Mouse (Mus musculus) left cerebral cortex, adult 11 months (tissue): ENCODE data around the gene Cybrd1.

ENCODE experiments used
- DNase-seq: peaks from one replicate; pipeline ENCODE4 v3.0.0; 2022; ENCODE audit warnings: low spot score

Cybrd1 gene

DNA sequence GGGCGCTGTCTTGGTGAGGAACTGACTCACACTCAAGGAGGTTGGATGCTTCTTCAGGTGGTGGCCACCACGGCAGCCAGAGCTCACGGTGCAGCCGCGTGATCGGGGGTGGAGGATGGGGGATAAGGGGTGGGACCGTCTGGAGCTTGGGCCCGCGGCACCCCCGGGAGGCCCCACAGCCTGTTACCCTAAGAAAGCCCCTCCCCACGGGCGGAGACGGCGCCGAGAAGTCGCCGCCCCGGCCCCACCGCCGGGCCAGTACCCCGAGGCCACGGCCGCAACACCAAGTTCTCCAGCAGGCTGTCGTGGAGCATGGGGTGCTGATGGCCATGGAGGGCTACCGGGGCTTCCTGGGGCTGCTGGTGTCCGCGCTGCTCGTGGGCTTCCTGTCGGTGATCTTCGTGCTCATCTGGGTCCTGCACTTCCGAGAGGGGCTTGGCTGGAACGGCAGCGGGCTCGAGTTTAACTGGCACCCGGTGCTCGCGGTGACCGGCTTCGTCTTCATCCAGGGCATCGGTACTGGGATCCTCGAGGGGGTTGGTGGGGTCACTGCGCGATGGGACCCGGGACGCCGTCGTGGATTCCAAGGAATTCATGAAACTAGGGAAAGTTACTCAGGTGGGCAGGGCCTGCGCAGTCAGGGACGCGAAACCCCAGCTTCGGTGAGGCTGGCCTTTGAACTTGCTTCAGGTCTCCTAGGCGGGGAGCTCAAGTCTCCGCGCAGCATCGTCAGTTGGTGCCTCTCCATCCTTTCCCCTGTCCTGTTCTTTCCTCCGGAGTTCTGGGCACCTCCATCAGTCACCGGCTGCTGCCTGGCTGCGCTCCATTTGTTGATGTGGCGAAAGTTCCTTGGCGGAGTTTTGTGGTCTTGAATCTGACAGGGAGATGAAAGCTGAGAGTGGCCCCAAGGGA lies at the start of gene Cybrd1:
Gene Cybrd1, plus strand, starts transcription at position 127 of the 912 bp plus-strand sequence.
- DNase-seq = no peak

DNA sequence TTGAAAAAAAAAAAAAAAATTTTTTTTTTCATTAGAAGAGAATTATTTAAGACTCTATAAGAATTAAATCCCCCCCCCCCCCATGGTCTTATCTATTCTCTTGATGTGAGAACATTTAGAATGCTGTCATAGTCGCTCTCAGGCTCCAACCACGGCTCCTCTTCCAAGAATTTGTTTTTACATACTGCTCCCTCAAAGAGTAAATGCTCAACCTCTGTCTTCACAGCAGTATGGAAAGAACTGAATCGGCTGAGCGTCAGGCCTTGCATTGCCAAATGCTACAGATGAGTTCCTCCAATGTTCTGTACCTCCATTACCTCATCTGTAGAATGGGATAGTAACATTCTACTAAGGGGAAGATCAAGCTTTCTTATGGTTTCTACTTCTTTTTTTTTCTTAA lies 46.1 kb upstream of the Cybrd1 start:
- no peak for DNase-seq

DNA sequence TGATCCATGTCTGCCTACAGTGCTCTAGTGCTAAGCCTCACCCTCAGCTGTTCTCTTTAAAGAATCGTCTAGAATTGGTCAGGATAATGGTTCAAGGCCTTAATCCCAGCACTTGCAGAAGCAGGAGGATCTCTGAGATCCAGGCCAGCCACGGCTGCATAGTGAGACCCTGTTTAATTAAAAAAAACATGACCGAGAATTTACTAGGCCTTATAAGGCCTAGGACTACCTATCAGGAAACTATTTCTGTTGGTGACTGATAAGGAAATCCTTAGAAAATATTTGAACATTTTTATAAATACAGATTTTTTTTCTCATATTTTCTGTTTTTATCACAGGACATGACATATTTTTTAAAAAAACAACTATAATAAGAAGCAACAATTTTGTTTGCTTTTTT lies 44.4 kb upstream of the Cybrd1 start:
- DNase-seq = no peak

DNA sequence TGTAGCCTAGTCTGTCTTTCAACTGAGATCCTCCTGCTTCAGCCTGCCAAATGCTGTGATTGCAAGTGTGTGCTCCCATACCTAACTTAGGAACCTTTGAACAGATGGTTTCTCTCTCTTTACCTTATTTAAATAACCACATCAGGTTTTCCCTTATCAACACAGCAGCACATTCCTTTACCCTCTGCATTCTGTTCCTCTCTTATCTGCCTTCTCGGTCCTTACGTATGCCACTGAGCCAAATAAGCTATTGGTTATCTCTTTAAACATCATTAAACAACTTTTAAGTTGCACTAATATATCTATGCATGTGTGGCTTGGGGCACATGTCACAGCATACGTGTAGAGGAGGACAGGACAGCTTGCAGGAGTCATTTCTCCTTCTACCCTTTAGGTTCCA lies 43.9 kb upstream of the Cybrd1 start:
- no peak for DNase-seq

DNA sequence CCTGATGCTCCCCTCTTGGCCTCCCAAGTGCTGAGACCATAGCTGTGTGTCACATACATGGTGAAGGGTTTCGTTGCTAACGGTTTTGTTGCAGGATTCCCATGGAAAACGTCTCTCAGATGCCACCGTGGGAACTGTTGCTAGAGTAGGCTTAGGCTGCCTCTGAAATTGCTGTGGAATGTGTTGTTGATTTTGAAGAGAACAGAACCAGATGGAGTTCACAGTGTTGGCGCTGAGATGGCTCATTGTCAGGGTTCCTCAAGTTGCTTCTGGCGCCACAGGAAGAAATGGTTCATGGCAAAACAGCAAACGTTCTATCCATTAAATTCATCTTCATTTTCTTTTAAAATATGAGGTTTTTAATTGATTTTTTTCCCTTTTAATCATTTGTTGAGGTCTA lies 35.3 kb upstream of the Cybrd1 start:
- no peak for DNase-seq

DNA sequence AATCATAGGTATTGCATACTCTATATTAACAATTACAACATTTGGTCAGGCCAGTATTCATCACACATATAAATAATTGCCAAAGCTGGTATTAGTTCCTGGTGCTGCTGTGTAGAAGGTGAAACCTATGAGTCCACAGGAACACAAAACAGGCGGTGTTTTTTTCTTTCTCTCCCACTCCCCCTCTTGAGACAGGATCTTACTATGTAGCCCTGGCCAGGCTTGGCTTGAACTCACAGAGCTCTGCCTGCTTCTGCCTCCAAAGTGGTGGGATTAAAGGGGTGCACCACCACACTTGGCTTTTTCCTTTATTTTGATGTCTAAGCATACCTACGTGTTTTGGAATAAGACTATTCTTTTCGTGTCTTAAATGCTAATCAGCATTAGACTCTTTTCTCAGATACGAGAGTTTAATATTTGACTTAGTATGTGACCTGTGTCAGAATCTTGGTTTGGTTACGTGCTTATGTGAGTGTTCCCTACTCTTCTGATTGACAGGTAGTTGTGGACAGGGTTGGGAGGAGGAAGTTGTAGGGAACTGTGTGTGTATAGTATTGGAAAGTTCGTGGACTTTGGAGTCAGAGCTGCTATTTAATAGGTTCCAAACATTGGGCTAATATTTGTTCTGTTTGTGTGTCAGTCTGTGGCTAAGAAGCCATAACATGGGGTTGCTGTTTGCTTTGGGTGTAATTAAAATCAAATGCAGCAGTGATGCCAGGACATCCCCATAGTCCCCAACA lies 34.1 kb upstream of the Cybrd1 start:
- no peak for DNase-seq

DNA sequence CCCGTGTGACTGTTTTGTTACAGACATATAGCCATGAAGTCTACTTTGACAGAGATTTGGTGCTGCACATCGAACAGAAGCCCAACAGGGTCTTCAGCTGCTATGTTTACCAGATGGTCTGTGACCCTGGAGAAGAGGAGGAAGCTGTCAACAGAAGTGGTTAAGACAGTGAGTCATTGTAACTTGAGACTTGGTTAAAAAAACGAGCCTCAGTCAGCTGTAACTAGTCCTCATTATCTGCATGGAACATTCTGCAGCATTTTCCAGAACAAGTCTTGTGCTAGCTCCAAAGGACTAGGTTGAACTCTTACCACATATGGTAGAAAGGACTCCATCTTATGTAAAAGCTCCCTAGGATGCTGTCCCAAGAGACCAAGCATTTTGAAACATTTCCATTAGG lies 28.0 kb upstream of the Cybrd1 start:
- DNase-seq = no peak

DNA sequence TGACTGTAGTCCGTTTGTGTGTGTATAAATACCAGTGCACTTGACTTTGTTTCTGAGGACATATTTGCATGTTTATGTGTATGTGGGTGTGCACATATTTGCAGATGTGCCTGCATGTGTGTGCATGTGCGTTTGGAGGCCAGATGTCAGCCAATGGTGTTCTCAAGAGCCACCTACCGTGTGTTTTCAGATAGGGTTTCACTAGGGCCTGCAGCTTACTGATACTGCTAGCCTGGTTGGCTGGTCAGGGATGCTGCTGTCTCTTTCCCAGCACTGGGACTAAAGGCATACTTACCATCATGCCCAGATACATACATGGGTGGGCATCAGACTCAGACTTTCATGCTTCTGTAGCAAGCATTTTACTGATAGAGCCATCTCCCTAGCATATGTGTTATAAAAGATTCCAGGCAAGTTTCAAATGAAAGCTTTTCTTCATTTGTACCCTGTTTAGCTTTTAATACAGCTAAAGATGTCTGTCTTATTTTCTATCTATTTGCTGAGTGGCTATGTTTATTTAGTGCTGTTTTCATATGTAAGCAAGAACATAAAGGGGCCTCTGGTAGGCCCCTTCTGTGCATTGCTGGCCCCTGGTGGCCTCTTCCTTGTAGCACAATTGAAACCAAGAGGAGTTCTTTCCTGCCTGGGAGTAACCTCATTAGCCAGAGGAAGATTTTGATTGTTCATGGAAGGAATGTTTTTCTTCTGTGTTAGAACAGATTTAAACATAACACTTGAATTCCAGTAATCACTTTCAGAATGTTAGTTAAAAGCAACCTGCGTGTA lies 26.9 kb upstream of the Cybrd1 start:
- no peak for DNase-seq

DNA sequence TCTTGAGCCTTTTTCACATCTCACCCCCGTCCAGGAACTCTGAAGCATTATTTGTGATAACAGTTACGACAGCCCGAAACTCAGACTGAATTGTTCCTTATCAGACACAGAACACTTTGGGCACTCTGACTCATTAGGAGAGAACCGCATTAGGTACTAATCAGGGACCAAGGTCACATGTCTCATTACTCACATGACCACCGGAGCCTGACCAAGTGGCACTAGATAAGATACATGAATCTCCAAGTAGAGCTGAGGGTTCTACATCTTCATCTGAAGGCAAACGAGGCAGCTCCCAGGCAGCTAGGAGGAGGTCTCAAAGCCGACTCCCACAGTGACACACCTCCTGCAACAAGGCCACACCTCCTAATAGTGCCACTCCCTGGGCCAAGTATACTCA lies 21.6 kb upstream of the Cybrd1 start:
- no peak for DNase-seq

DNA sequence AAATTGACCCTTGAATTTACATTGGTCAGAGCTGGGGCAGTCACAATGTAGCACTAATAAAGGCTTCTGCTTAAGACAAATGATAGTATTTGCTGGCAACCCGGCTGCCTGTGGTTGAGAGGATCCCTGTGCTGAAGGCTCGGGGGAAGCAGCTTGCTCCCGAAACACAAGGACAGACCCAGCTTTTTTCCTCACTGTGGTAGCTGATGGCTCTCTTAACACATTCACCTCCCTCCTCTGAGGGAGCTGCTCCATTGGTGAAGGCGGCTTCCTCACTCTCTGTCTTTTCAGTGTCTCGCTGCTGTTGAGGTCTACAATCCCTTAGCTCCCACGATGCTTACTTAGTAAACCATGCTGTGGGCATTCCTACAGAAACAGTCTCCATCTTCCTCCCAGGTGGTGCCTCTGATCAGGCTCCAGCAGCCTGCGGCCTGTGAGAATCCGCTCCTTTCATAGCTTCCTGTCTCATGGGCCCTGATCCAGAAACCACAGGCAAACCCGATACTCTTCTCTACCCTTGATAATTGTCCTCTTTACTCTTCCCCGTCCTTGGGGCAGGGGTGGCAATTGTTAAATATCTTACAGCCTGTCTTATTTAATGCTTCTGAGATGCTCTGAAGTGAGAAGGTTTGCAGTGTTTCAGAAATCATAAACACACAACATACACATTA lies 15.0 kb upstream of the Cybrd1 start:
- no peak for DNase-seq

DNA sequence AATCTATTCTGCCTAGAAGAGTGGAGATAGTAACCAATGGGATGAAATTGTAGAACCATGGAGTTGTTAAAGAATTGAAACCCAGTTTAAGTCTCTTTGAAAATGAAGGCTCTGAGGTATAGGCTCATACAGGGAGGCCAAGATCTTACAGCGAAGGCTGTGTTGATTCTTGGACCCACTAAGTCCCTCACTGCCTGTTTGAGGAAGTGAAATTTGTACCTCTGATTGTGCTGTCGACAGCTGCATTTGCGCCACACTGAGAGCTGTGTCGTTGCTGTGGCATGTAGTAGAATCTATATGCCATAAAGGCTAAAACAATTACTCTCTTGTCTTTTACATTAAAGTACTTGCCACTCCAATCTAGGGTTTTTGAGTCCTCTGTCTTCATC lies 14.4 kb upstream of the Cybrd1 start:
- DNase-seq = no peak

DNA sequence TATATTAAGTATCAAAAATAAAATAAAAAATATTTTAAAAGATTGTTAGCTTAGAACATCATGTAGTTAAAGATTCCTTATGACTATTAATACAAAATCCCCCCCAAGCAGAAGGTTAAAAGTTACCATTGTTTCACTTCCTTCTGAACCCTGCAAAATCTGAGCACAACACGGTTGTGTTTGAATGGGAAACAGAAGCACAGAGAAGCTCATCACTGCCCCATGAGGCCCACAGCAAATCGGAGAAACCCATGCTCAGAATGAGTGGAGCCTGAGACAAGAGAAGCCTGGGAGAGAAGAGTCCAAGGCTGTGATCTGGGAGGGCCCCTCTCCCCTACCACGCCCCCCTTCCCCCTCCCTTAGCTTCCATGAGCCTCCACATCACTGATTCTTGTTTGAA lies 13.0 kb upstream of the Cybrd1 start:
- no peak for DNase-seq

DNA sequence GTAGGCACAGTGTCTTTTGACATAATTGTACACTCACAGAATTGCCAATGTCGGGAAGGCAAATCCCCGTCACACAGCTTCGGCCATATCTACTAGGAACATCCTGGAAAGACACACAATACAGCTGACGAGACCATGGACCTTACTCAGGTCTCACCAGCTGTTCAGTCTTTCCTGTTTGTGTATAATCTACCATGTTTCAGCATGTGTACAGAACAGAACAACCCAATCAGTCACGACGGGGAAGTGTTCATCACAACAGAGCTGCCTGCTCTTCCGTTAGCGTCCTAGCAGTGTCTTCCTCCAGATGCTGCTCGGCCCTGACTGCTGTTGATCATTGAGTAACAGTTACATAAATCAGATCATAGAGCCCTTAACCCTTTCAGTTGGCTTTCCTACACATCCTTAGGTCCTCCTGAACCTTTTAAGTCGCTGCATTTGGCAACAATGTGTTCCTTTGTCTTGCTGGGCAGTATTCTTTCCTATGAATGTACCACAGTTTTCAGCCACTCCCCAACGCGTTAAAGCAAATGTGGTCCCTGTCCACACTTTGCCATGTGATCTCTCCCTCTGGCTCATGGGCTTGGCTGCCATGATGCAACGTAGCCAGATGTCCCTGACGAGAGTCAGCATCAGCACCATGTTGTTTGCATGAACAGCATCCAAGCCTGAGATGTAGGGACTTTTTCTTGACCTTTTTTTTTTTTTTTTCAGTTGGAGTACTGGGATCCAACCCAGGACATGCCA lies 12.1 kb upstream of the Cybrd1 start:
- DNase-seq = no peak

DNA sequence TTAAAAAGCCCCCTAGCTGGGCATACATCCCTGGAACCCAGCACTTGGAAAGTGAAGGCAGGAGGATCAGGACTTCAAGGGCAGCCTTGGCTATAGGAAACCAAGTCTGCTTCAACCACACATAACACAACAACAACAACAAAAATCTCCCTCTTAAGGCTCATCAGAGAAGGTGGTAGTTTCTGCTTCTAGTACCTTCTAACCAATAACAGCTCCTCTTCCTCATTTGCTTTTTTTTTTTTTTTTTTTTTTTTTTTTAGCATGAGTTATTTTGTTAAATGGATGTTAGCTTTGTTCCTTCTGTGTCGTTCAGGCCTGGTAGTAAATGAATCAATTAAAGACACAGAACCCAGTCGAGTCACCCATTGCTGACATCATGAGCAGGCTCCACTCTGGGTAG lies 10.5 kb upstream of the Cybrd1 start:
- DNase-seq = no peak

DNA sequence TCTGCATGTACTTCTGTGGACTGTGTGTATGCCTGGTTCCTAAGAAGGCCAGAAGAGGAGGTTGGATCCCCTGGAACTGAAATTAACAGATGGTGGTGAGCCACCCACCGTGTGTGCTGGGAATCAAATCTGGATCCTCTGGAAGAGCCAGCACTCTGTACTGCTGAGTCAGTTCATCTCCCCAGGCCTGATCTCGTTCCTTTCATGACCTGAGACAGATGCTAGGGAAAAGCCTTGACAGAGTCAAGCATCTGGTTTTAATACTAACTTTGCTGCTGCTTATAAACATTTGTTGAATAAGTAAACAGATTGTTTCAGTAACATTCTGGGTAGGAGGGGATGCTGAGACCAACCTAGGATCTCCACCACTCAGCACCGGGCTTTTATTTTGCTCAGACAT lies 9.2 kb upstream of the Cybrd1 start:
- no peak for DNase-seq

DNA sequence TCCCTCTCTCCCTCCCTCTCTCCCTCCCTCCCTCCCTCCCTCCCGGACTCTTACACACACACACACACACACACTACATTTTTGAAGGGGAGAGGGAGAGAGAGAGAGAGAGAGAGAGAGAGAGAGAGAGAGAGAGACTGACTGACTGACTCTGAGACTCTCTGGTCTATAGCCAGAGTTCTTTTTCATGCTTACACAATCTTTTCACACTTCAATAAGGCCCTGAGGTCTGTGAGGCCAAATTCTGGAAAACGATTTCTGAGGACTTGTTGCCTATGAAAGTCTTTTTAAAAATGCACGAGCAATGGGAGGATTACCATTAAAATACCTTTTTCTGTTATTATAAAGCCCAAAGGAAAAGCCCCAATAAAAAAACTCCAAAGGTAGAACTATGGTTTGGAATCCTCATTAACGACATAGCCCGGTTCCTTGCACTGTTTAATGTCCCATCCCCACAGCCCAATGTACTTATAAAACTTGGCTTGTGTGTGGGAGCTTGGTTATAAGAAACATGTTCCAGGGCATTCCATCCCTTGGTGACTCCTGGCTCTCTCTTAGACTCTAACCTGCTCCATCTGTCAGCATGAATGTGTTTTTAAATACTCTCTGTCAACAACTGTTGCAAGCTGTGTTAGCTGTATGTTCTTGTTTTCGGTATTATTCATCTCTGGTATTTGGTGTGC lies 4.1 kb upstream of the Cybrd1 start:
- no peak for DNase-seq

DNA sequence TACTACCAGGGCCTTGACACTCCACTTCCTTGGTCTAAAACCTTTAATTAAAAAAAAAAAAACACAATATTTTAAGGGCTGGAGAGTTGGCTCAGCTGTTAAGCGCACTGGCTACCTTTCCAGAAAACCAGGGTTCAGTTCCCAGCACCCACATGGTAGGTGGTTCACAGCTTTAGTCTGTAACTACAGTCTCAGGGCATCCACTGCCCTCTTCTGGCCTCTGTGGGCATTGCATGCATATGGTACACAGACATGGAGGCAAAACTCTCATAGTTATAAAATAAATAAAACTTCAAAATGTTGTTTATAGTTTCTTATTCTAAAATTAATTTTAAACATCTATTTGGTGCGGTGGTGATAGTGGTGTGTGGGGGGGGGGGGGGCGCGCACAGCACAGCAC lies 1.6 kb upstream of the Cybrd1 start:
- no peak for DNase-seq

DNA sequence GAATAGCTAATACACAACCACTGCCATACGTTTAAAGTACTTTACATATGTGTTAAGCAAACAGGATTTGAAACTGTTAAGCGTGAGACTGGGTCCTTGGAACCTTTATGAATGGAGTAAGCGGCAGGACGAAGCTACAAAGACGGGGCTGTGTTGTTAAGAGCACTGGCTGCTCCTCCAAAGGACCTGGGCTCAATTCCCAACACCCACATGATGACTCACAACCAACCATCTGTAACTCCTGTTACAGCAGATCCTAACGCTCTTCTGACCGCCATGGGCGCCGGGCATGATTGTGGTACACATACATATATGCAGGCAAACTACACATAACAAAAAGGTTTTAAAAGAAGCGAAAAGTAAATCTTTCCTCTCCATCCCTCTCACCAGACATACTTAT lies 3.1 kb downstream of the Cybrd1 start:
- DNase-seq = no peak

DNA sequence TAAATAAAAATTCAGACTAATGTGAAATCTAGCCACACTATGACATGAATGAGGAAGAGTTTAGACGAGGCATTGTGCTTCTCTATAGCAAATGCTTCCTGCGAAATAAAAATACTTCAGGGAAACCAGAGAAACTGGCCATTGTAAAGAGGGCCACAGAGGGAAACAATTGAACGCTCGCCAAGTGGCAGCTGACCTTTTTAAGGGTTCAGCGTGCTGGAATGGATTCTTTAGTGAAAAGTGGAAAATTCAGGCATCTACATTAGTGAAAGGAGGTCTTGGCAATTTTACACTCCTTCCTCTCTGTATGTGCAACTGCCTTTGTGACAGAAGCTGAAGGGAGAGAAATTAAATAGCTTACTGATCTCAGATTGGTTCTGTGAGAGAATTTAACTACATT lies 3.7 kb downstream of the Cybrd1 start:
- no peak for DNase-seq

DNA sequence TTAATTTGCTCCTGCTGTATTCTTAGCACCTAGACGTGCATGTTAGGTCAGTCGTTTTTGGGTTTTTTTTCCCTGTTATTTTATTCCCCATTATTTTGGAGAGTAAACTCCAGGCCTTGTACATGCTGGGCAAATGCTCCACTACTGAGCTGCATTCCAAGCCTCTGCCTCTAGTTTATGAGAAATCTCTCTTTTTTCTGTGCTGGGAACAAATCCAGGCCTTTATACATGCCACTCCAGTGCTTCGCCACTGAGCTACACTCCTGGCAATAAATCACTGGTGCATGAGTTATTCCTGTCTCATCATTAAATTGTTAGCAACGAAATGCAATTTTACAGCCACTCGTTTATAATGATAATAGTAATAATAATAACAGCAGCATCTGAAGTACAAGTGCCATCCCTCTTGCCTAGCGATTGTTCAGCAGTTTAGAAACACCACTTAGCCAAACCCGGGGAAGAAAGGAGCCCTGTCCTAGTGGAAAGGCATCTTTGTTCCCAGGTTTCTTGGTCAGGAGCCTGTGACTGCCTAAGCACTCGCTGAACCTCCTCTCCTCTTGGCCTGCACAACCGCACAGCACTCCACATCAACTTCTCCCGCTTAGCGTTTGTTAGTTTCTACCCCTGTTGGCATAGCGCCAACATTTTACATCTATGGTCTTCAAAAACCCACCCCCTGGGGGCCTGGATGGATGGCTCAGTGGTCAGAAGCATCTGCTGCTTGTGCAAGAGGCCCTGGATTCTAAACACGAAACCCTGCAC lies 4.7 kb downstream of the Cybrd1 start:
- no peak for DNase-seq
